Mouse (Mus musculus): Measurements from ENCODE around the gene Meis1.

Gene Meis1

GRCm38 (mm10) chr11:18948600-18949295 is 70.0 kb downstream of the Meis1 start:
- no peak for DNase-seq (ENCODE audit: low spot score in 2 of 2)

DNA sequence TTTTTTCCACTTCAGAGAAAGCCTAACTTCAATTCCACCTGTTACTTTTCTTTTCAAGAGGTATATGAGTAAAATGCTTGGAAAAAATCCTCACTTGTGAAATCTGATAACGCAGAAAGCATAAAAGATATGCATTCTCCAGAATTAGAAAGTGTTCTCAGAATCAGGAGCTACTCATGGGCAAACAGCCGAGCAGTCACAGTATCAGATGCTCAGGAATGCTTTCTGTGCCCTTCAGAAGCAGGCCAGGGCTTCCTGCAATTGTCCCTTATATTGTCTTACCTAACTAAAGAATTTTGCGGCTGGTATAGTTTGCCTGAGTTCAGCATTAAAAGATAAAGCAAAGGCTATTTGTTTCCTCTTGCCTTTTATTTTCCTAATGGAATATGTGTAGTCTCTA is 71.4 kb downstream of the Meis1 start:
- no peak for DNase-seq (ENCODE audit: low spot score in 2 of 2)

DNA sequence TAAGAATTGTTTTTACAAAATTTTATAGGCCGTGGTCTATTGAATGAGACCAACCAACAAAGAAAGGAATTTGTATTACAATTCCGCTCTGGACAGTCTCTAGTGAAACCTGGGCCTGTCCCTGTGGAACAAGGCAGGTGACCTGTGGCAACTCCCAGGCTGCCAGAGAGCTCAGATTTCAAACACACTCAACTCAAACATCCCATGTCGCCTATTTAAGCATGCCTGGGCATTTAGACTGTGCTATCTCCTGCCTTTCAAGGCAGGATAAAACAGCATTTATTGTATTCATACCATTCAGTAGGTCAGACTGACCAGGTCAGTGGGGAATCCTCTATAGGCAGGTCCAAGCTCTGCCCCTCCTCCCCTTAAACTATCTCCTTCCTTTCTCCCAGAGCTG is 73.0 kb downstream of the Meis1 start:
- no peak for DNase-seq (ENCODE audit: low spot score in 2 of 2)

DNA sequence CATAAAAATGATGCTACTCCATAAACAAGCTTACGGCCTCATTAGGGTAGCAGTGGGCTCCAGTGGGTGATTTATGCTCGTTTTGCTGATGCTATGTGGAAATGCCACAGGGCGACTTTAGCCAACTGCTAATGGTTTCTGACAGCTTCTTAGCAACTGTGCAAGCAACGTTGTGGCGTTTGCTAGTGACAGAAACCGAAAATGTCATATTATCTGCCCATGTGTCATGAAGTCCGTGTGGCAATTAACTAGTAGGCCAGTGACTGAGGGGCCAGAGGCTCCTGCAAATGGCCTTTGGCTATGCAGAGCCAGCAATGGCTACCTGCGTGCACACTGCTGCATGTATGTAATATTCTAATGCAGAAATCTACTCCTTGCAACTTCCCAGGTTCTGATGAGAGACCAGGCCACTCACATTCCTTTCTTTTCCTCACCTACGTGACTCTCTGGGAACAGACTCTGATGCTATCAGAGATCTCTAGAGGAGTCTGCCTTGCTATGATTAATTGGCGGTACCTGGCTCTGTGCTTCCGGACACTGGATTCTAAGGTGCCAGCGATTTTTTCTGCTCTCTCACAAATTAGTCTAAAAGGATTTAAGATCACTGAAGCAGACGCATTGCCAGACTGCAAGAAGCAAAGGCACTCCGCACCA is 73.7 kb downstream of the Meis1 start:
- DNase-seq (ENCODE audit: low spot score in 2 of 2): no peak

DNA sequence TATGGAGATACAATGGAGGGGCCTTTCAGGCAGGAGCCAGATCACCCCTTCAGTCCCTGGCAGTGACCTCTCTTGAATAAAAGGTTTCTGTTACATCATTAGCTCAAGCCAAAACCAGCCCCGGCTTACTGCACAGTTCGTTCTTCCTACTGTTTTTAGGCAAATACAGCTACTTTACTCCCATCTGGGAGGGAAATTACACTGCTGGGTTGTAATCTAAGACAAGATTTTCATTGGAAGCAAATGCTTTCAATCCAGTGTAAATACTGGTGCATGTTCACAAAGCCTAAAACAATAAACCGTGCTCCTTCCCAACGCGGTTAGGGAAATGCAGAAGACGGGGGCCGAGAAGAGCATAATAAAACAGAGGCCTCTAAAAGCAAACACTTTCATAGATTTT is 74.6 kb downstream of the Meis1 start:
- DNase-seq (ENCODE audit: low spot score in 2 of 2): no peak

GRCm38 (mm10) chr11:18942990-18943389 is 75.8 kb downstream of the Meis1 start:
- DNase-seq (ENCODE audit: low spot score in 2 of 2): no peak

- no peak for DNase-seq (ENCODE audit: low spot score in 2 of 2)
Measured at GRCm38 (mm10) chr11:18940916-18941315, 77.9 kb downstream of the Meis1 start.

GRCm38 (mm10) chr11:18934921-18935320 is 83.9 kb downstream of the Meis1 start:
- no peak for DNase-seq (ENCODE audit: low spot score in 2 of 2)

- no peak for DNase-seq (ENCODE audit: low spot score in 2 of 2)
Measured at GRCm38 (mm10) chr11:18931001-18931874, 87.5 kb downstream of the Meis1 start.

GRCm38 (mm10) chr11:18929779-18930728 is 88.7 kb downstream of the Meis1 start:
- DNase-seq (ENCODE audit: low spot score in 2 of 2): no peak

DNA sequence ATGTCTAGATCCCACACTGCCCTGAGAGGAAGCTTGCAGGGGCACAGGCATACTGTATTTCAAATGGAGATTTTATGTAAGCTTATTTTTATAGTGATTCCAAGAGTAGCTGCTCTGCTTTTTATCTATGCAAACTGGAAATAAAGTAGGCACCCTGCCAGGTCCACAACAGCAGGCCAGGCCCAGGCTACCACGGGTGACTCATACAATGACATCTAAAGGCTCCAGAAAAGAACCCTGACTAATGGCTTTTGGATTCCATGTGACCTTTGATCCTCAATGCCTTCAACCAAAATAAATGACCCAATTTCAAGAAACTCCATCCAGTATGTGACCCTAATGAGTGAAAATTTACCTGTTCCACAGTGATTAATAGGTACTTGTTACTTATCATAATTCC is 91.4 kb downstream of the Meis1 start:
- DNase-seq (ENCODE audit: low spot score in 2 of 2): no peak

GRCm38 (mm10) chr11:18926798-18927197 is 92.0 kb downstream of the Meis1 start:
- no peak for DNase-seq (ENCODE audit: low spot score in 2 of 2)

DNA sequence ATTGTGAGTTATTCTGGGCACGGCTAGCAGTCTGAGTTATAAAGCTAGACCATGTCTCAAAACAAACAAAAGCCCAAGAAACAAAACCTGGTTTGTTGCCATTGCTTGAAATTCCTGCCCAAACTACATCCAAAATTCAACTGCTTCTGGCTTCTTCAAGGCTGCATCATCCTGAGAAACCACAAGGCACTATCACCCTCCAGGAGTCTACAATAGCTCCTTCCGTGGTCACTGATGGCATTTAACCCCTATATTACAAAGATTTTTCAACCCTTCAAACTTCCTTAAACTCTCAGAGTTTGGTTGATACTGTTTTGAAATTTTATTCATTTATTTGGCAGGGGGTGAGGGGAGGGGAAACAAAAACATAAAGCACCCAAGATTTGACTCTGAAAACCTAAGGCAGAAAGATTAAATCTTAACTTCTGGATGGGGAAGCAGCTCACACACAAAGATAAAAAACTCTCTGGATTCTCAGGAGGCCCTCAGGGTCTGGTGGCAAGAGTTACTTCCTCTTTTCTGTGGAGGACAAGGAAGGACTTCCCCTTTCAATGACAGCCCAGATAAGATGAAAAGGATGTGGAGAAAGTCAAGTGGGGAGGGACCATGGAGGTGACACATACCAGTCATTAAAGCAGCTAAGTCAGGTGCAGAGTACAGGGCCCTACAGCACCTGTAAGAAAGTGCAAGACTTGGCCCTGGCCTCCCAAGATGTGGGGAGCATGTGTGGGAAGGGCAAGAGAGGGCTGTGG is 94.0 kb downstream of the Meis1 start:
- DNase-seq (ENCODE audit: low spot score in 2 of 2): peak in 1 of 2 experiments; percentile 12

- DNase-seq (ENCODE audit: low spot score in 2 of 2): no peak
Measured at GRCm38 (mm10) chr11:18923274-18923673, 95.5 kb downstream of the Meis1 start.

DNA sequence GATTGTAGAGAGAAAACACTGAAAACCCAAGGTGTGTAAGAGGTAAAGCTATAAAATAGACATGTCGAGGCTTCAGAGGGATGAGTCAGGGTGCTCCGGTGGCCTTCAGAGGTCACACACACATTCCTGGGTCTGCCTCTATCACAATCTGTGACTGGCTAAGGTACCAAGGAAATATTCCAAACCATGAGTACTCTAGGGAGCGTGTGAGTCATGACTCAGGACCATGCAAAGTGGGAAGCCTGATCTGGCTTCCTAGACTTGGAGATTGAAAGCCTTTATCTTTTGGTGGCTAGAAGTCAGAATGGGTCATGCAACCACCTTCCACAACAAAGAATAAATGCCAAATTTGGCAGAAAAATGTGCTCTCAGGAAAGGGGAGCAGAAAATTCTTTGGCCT is 98.1 kb downstream of the Meis1 start:
- no peak for DNase-seq (ENCODE audit: low spot score in 2 of 2)

- no peak for DNase-seq (ENCODE audit: low spot score in 2 of 2)
Measured at GRCm38 (mm10) chr11:18919162-18919762, 99.5 kb downstream of the Meis1 start.

GRCm38 (mm10) chr11:18917887-18918286 is 100.9 kb downstream of the Meis1 start:
- DNase-seq (ENCODE audit: low spot score in 2 of 2): no peak

- DNase-seq (ENCODE audit: low spot score in 2 of 2): no peak
Measured at GRCm38 (mm10) chr11:18913251-18913650, 105.5 kb downstream of the Meis1 start.

- DNase-seq (ENCODE audit: low spot score in 2 of 2): no peak
Measured at GRCm38 (mm10) chr11:18912311-18913019, 106.3 kb downstream of the Meis1 start.

DNA sequence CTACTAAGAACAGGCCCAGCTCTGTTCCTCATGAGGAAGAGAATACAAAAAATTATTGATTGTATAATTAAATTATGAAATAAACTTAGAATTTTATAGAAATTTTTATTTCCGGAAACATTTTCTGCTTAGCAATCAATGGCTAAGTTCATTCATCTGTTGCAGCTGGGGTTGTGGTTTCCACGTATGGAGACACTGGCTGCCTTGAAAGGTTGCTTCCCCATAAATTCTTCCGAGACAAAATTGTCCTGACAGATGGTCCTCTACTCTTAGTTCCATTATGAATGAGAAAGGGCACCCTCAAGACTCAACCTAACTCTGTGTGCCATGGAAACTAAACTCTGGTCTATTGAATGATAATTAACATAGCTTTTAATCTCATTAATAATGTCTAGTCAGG is 111.9 kb downstream of the Meis1 start:
- DNase-seq (ENCODE audit: low spot score in 2 of 2): no peak
